Mouse (Mus musculus): ENCODE measurements around the gene Creb5. TPM values are rescaled to one million over a fixed set of nuclear protein-coding genes. Genes with fewer than 3 reads are reported as not detected.

The Creb5 gene
- total and polyA plus RNA-seq, 2 experiments from 2014 or later = 1.6 to 3.2 TPM

DNA sequence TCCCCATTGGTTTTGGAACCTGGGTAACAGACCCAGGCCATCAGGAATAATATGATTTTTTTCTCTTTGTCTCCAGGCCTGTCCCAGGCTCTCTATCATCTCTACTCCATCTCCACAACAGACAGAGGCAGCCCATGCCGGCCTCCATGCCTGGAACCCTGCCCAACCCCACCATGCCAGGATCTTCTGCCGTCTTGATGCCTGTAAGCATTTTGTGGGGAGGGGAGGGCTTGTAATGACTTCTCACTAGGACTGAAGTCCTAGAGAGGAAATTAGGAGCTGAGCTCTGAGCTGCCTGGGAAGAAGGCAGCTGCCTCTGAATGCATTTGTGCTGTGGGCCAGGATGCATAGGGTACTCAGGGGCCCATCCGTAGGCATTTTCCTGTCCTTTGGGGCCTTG, 317.3 kb downstream of the Creb5 start:
- H3K4me3 ChIP-seq (ENCODE audit: low read depth, low read length) = no peak overlapping the region
- H3K4me2 ChIP-seq (ENCODE audit: low read depth, low read length, poor library complexity, severe bottlenecking) = no peak overlapping the region
- 75% methylated on average over 3 of the region's 3 CpGs for WGBS
- no peak overlapping the region for H3K9ac ChIP-seq (replicated peaks; ENCODE audit: low read length, poor library complexity, severe bottlenecking)
- TF ChIP-seq CTCF (IDR thresholded peaks at IDR 0.05) = no peak
- DNase-seq (ENCODE audit: low spot score) (no peak), ATAC-seq (ENCODE audit: low FRiP score) (no peak)
- H3K36me3 ChIP-seq (ENCODE audit: insufficient read depth, low read length) = no peaks in the 10 kb centered on the region
- H3K27me3 ChIP-seq (ENCODE audit: insufficient read depth, low read length) = no peaks in the 10 kb centered on the region
- H3K4me1 ChIP-seq (ENCODE audit: insufficient read depth, low read length) = no peaks in the 10 kb centered on the region
- H3K9me3 ChIP-seq (ENCODE audit: low read length) = no peaks in the 10 kb centered on the region
- H3K27ac ChIP-seq (ENCODE audit: low read depth, low read length) = no peak overlapping the region

- 73% methylated on average over 2 of the region's 2 CpGs for WGBS
- ATAC-seq (ENCODE audit: low FRiP score) = no peak
Observed at GRCm38 (mm10) chr6:53605184-53605583, 318.1 kb downstream of the Creb5 start.

DNA sequence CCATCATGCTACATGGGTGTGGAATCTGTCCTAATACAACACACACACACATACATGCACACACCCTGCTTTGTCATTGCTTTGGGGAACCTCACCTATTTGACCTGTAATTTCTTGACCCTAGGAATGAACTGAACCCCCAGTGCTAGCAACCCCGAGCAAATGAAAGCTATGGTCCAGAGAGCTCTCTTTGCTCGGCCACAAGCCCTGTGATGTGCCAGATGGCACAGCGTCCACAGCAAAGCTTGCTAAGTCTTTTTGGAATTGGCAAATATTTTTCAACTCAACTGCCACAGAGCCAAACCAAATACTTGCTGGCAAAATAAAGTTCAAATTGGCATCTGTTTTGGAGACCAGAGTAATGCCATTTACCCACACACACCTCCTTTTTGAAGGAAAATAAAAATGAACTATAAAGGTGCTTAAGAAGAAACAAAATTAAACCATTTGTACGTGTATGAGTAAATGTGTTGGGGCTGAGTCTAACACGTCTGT, 324.4 kb downstream of the Creb5 start:
- Histone ChIP-seq H3K27ac (ENCODE audit: low read depth, low read length) (no peak overlapping the region), H3K36me3 (ENCODE audit: insufficient read depth, low read length) (no peaks in the 10 kb centered on the region), H3K9me3 (ENCODE audit: low read length) (no peaks in the 10 kb centered on the region), H3K4me3 (ENCODE audit: low read depth, low read length) (no peak overlapping the region), H3K9ac (replicated peaks; ENCODE audit: low read length, poor library complexity, severe bottlenecking) (no peak overlapping the region), H3K4me1 (ENCODE audit: insufficient read depth, low read length) (no peaks in the 10 kb centered on the region), H3K4me2 (ENCODE audit: low read depth, low read length, poor library complexity, severe bottlenecking) (no peak overlapping the region), H3K27me3 (ENCODE audit: insufficient read depth, low read length) (no peaks in the 10 kb centered on the region)
- WGBS = 76% methylated on average over 5 of the region's 5 CpGs
- no peak for TF ChIP-seq CTCF (IDR thresholded peaks at IDR 0.05)
- no peak for DNase-seq (ENCODE audit: low spot score)
- no peak for ATAC-seq (ENCODE audit: low FRiP score)

More at GRCm38 (mm10) chr6:53605184-53605583, 318.1 kb downstream of the Creb5 start:
- Histone ChIP-seq H3K27ac (ENCODE audit: low read depth, low read length) (no peak overlapping the region), H3K9ac (replicated peaks; ENCODE audit: low read length, poor library complexity, severe bottlenecking) (no peak overlapping the region), H3K36me3 (ENCODE audit: insufficient read depth, low read length) (no peaks in the 10 kb centered on the region), H3K27me3 (ENCODE audit: insufficient read depth, low read length) (no peaks in the 10 kb centered on the region), H3K4me2 (ENCODE audit: low read depth, low read length, poor library complexity, severe bottlenecking) (no peak overlapping the region), H3K9me3 (ENCODE audit: low read length) (no peaks in the 10 kb centered on the region), H3K4me1 (ENCODE audit: insufficient read depth, low read length) (no peaks in the 10 kb centered on the region), H3K4me3 (ENCODE audit: low read depth, low read length) (no peak overlapping the region)
- no peak for TF ChIP-seq CTCF (IDR thresholded peaks at IDR 0.05)
- no peak for DNase-seq (ENCODE audit: low spot score)

GRCm38 (mm10) chr6:53612681-53613080, 325.6 kb downstream of the Creb5 start:
- DNase-seq (ENCODE audit: low spot score) (no peak), ATAC-seq (ENCODE audit: low FRiP score) (no peak)
- Histone ChIP-seq H3K9ac (replicated peaks; ENCODE audit: low read length, poor library complexity, severe bottlenecking) (no peak overlapping the region), H3K36me3 (ENCODE audit: insufficient read depth, low read length) (no peaks in the 10 kb centered on the region), H3K27ac (ENCODE audit: low read depth, low read length) (no peak overlapping the region), H3K4me3 (ENCODE audit: low read depth, low read length) (no peak overlapping the region), H3K4me2 (ENCODE audit: low read depth, low read length, poor library complexity, severe bottlenecking) (no peak overlapping the region), H3K9me3 (ENCODE audit: low read length) (no peaks in the 10 kb centered on the region), H3K27me3 (ENCODE audit: insufficient read depth, low read length) (no peaks in the 10 kb centered on the region), H3K4me1 (ENCODE audit: insufficient read depth, low read length) (no peaks in the 10 kb centered on the region)
- 58% methylated on average over 6 of the region's 6 CpGs for WGBS
- TF ChIP-seq CTCF (IDR thresholded peaks at IDR 0.05) = no peak

DNA sequence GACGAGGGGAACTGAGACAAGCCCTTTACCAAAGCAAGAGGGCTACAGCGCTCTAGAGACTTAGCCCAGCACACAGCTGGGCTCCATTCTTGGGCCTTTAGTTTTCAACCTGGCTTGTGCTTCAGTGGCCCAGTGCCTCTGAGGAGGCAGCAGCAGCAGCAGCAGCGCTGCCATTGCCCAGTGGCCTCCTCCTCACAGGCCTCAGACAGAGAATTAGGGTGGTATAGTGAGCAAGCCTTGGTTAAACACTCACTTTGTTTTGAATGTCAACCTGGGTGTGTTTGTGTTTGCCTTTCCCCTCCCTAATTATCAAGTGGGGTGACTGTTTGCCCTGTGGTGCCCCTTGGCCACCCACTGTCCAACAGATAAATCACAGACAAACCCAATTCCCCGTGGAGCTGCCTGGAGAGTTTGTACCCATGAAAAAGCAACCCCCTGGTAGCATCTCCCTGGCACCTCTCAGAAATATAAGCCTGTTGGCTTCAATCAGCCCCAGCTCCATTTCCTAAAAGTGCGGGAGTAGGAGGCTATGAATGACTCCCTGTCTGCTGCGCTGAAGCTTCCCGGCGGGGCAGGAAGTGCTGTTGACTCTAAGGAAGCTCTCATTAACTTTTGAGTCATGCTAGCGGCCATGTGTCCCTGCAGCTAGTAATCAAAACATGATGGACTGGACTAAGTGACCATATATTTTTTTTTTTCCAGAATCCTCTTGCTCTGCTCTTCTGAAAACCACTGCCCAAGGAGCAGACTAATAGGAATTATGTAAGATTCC, 328.6 kb downstream of the Creb5 start:
- ATAC-seq (ENCODE audit: low FRiP score) (no peak), DNase-seq (ENCODE audit: low spot score) (no peak)
- Histone ChIP-seq H3K9ac (replicated peaks; ENCODE audit: low read length, poor library complexity, severe bottlenecking) (no peak overlapping the region), H3K4me2 (ENCODE audit: low read depth, low read length, poor library complexity, severe bottlenecking) (no peak overlapping the region), H3K4me3 (ENCODE audit: low read depth, low read length) (no peak overlapping the region), H3K27ac (ENCODE audit: low read depth, low read length) (no peak overlapping the region), H3K36me3 (ENCODE audit: insufficient read depth, low read length) (no peaks in the 10 kb centered on the region), H3K9me3 (ENCODE audit: low read length) (no peaks in the 10 kb centered on the region), H3K27me3 (ENCODE audit: insufficient read depth, low read length) (no peaks in the 10 kb centered on the region), H3K4me1 (ENCODE audit: insufficient read depth, low read length) (no peaks in the 10 kb centered on the region)
- WGBS = 79% methylated on average over 9 of the region's 9 CpGs
- no peak for TF ChIP-seq CTCF (IDR thresholded peaks at IDR 0.05)

DNA sequence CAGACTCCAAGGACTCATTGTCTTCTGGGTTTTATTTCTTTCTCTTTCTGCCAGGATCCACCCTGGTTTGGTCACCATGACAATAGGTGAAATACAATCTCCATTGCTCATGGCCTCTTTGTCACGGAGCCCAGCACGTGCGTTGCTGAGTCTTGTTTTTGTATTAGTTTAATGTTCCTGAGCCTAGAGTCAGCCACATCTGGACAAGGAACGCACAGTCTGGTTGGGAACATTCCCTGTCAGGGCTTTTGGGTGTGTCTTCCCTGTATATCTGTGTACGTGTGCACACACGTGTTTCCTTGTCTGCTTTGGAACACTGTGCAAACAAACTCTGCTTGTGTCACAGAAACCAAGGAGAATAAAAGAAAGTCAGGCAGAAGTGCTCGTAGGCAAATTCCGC, 331.1 kb downstream of the Creb5 start:
- Histone ChIP-seq H3K27me3 (ENCODE audit: insufficient read depth, low read length) (no peaks in the 10 kb centered on the region), H3K9ac (replicated peaks; ENCODE audit: low read length, poor library complexity, severe bottlenecking) (no peak overlapping the region), H3K4me2 (ENCODE audit: low read depth, low read length, poor library complexity, severe bottlenecking) (no peak overlapping the region), H3K9me3 (ENCODE audit: low read length) (no peaks in the 10 kb centered on the region), H3K27ac (ENCODE audit: low read depth, low read length) (no peak overlapping the region), H3K4me1 (ENCODE audit: insufficient read depth, low read length) (no peaks in the 10 kb centered on the region), H3K36me3 (ENCODE audit: insufficient read depth, low read length) (no peaks in the 10 kb centered on the region), H3K4me3 (ENCODE audit: low read depth, low read length) (no peak overlapping the region)
- DNase-seq (ENCODE audit: low spot score) (no peak), ATAC-seq (ENCODE audit: low FRiP score) (no peak)
- 77% methylated on average over 8 of the region's 8 CpGs for WGBS
- TF ChIP-seq CTCF (IDR thresholded peaks at IDR 0.05) = no peak
